Mouse (Mus musculus) thymus, postnatal 0 days (tissue): ENCODE results near the gene Exoc8. TPM values are rescaled to one million over a fixed set of nuclear protein-coding genes. Genes with fewer than 3 reads are reported as not detected.

Experiments used
- DNase-seq: peaks from one replicate; pipeline ENCODE4 v3.0.0-alpha.2; 2015; ENCODE audit warnings: low spot score
- polyA plus RNA-seq: library from polyadenylated mRNA; unstranded; fragments of >200 nt; fragmentation: Nextera tagmentation; extraction: Ambion mirVana; gene quantifications from 2 replicates; pipeline ENCODE4 v1.2.1, GENCODE M21; 2015

Exoc8 gene
- polyA plus RNA-seq: 7.0 and 9.2 TPM in 2 replicates

DNA sequence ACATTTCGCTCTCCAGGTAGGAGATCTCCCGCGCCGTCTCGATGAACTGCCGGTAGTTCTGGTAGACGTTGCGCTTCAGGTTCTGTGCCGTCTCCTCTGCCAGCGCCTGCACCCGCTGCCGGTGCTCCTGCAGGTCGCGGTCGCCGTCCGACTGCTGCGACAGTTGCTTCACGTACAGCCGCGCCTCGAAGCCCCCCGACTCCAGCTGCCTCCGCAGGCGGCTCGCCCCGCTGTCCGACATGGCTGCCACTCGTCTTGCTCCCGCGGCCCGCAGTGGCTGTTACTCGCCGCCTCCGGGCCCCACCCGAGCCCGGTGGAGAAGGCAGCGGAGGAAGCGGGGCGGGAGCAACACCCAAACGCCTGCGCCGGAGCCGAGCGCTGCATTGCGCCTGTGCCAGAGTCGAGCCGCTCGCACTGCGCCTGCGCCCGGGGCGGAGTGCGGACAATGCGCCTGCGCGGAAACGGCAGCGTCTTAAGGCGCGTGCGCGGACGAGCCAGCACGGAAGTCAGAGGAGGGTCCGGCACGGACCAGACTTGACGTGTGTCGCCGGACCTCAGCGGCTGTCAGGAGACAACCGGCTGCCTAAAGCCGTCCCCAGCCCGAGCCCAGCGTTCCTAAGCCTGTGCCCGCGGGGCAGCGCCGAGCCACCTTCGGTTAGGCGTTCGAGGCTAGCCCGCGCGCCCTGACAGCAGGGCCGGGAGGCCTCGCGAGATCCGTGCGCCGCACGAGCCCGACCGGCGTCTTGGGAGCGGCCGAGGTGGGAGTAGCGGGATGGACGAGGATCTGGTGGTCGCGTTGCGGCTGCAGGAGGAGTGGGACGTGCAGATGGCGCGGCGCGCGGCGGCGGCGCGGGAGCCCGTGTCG, at the start of gene Exoc8, which contains the start of gene Sprtn:
Gene Exoc8 (minus strand): TSS at position 320 of the 865 bp plus-strand sequence.
Gene Sprtn (plus strand): TSS at position 501 of the 865 bp plus-strand sequence.
- DNase-seq: peak; percentile 98

DNA sequence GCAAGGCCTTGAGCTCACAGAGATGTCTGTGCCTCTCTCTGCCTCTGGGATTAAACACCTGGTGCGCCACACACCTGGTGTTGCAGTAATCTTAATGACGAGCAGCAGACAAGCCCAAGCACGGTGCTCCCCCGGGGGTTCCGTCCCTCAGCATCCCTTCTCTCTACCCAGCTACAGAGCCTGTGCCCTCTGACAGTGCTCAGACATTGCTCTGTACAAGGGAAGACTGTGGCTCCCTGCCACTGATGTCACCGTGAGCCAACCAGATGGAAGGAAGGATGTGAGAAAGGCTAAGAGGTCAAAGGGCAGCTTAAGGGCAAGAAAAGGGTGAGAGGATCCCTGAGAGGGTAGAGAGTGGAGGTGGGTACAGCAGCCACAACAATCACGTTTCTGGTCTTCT, 46.9 kb upstream of the Exoc8 start:
- DNase-seq: no peak

DNA sequence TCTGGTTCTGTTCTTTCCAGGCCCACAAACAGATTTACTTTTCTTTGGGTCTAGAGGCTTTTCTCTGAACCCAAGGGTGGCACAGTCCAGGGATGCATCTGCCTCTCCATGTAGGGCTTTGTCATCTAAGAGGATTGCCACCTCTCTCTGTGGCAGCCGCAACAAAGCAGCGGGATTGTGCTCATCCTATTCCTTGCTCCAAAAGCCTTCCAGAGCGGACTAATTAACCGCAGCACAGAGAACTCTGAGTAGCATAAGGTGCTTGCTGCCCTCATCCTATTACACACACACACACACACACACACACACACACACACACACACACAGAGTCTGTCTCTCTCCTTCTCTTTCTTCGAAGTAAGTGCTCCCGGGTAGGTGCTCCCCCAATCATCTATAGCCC, 46.3 kb upstream of the Exoc8 start:
- DNase-seq: no peak

DNA sequence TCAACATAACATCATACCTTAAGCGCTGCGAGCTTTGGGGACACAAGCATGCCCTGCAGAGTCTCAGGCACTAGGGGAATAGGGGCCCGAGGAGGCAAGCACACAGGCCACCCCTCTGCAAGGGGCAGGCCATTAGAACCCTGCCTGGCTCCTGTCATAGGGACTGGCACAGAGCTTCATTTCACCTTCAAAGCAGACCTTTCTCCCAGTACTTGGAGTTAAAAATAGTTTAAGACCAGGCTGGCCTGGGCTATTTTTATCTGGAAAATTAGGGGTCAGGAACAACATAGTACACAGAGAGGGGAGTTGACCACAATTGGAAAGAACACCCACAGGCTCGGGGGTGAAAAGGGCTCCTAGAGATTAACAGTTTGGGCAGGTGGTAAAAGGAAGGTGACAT, 39.8 kb upstream of the Exoc8 start:
- DNase-seq: no peak

DNA sequence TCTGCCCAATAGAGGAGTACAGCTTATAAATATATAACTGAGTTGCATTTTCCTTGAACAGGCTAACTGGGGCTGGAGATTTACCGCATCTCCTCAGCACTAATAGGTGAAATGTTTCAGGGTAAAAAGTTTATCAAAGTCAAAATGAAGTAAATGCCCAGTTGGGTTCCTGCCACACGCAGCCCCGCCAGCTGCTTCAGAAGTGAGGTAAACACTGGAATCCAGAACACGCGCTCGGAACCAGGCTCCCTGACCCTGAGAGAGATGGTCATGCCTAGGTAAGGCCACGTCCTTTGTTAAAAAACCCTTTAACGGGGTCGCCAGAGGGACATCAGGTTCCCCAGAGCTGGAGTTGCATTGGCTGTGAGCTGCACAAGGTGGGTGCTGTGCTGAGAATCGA, 39.2 kb upstream of the Exoc8 start:
- DNase-seq: no peak

DNA sequence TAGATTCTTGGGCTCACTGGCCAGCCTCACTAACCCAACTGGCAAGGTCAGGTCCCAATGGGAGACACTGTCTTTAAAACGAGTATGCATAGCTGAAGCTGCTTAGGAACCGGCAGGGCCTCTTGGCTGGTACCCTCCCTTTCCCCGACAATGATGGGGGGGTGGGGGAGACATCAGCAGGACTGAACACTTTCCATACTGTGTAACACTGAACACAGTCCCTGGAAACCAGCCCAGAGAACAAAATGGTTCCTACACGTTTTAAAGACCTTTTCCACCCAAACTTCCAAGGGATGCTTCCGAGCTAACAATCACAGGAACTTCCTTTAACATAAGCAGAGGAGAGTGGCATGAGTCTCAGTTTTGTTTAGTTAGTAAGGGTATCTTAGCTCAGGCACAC, 37.6 kb upstream of the Exoc8 start:
- no peak for DNase-seq

DNA sequence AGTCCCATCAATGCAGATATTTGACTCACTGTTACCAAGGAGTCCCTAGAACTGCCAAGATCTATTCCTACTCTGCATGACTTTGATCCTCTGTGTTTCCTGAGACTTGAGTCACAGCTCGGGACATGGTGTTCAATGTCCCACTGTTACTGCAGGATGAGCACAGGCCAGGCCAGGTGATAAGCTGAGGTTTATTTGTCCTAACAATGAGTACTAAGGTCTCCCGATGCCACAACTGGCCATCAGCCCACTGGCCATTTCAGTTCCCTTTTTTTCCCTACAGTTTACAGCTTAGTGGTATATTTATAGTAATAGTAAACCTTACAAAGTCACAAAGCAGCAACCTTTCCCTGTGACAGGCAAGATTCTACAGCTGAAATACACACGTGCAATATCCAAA, 34.9 kb upstream of the Exoc8 start:
- DNase-seq: no peak

DNA sequence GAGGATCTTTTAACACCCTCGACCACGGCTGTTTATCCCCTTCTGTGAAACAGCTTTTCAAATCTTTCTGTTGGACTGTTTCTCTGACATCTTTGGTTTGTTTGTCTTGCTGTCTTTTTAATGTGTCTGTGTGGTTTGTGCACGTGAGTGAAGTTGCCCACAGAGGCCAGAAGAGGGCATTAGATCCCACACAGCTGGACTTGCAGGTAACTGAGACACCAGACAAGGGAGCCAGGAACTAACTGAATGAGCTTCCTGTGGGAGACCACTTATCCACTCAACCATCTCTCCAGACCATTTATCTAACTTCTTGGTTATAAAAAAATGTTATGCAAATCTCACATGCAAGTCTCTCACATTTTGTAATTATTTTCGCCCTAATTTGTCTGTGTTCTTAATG, 33.1 kb upstream of the Exoc8 start:
- DNase-seq: peak; percentile 37

DNA sequence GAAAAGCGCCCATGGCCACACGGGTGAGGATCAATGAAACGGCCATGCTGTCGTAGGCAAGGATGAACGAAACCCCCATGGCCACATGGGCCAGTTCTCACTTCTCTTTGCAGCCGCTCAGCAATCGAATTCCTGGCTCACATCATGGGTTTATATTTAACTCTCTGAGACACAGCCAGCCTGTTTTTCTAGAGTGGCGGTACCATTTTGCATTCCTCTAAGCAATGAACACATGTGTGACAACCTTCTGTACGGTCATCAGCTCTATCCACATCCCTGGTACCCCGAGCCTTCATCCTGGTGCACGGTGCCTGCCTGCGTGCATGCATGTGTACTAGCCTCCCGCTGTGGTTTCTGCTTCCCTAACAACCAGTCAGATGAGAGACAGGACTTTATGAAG, 32.6 kb upstream of the Exoc8 start:
- no peak for DNase-seq

DNA sequence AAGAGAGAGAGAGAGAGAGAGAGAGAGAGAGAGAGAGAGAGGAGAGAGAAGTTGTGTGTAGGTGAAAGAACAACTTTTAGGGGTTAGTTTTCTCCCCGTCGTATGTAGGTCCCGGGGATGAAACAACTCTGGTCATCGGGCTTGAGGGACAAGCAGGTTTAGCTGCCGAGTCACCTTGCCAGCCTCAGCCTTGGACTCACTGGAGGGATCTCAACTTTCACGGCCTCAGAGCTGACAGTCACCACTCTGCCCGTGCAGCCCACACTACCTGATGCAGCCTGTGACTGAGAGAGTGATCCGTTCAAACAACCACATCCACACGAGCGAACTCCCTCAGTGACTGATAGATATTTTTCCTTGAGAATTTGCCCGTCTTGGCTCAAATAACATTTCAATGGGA, 31.5 kb upstream of the Exoc8 start:
- no peak for DNase-seq

DNA sequence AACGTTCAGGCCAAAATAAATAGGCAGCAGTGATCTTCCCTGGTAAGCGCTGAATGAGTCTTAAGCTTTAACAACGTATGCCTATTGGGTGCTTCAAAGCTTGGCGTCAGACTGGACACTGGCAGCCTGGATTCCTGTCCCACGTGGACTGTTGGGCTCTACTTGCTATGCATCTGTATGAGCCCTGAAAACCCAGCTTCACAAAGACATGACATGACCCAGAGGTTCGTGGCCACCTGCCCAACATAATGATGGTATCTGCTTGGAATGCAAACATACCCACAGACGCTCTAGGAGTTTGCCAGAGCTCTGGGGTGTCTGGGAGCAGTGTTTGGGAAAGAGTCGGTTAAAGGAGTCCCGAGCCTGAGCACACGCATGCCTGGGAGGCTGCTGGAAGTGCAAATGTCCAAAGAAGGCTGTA, 28.9 kb upstream of the Exoc8 start:
- no peak for DNase-seq

DNA sequence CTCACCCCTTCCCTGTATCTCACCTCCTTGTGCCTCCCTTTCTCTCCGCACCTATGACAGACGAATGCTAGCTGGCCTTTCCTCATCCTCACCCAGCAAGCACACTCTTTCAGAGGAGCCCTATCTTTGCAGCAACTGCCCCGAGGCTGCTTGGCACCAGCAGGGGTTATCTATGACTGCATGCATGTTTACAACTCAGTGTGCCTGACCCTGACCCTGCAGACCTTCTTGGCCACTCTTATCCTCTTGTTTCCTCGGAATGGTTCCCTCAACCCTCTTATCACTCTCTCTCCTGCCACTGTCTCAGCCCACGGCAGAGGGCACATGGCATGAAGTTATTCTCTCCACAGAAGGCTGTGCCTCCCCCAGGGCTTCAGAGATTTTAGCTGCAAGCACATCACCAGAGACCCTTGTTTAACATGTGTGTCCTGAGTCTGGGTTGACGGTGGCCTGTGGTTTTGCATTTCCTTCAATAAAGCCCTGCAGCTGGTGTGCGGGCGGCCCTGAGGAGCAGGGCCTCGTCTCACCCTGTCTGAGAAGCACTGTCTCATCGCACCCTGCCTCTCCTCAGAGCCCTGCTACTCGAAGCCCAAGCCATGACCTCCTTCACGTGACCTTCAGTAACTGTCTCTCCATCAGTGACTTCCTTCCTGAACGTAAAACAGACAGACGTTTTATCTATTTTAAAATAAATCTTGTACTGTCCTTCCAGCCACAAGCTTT, 28.2 kb upstream of the Exoc8 start:
- DNase-seq: peak; percentile 53

DNA sequence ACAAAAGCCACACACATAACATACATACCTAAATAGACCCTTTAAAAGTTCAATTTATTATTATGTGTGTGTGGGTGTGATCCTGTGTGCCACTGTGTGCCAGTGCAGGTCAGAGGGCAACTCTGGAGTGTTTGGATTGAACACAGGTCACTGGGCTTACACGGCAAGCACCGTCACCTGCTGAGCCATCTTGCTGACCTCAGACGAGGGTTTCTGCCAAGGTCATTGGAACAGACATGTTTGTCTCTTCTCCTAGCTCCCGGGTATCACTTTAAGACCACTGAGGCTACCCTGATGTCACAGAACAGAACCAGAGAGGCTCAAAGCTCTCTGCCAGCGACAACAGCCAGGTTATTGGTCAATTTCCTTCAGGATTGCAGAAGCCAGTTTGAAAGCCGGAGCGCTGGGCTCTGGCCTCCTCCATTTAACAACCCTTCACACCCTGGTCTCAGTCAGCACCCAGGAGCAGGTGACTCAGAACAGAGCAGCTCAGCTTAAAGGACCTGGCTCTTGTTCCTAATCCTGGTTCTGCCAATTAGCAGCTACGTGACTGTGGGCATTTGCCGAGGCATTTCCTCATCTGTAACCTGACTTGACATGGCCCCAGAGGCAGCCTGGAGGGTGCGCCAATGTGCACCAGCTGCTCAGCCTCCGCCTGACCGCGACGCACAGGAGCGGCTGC, 26.6 kb upstream of the Exoc8 start:
- DNase-seq: no peak

DNA sequence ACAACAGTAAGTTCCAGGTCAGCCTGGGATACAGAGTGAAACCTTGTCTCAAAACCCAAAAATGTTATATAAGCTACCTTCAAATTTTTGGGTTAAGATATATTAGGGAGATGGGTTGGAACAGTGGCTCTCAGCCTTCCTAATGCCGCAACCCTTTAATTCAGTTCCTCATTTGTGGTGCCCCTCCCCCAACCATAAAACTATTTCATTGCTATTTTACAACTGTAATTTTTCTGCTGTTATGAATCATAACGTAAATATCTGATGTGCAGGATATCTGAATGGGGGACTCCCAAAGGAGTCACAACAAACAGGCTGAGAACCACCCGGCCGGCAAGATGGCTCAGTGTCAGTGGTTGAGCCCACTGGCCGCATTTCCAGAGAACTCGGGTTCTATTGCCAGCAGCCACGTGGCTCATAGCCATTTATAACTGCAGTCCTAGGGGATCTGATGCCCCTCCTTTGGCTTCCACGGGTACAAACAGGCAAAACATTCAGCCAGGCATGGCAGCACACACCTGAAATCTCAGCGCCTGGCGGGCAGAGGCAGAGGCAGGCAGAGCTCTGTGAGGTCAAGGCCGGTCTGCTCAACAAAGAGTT, 25.1 kb upstream of the Exoc8 start:
- no peak for DNase-seq

DNA sequence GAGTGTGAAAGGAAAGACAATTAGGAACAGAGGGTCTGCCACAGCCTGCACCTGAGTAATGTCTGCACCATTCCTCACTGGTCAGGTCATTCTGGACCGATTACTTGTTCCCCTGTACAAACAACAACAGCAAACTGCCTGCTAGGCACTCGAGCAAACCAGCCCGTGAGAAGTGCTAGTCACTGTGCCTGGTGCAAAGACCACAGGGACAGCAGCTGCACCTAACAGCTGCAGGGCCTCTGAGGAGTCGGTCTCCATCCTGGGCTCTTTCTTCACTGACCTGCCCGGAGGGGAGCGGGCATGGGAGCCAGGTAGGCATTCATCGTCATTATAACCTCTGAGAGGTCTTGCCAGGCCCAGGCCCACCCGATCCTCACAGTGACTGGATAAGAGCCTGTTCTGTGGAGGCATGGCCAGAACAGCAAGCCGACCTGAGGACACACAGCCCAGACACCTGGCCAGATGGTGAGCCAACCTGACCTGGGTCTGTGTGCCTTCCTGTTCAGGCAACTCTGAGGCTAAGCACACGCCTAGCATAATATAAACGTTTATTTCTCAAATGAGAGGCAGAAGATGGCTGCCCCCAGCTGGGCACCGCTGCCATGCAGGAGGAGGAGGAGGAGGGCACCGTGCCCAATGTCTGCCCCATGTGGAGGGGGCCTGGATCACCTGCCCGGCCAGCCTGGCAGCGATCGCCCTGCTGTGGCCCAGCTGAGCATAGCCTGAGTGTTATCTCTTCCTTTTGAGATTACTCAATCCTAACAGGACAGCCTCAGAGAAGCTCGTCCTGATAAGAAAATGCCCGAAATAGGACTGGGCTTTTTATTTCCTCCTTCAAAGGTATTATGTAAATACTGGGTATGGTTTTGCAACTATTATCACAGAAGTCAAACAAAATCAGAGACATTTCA, 24.1 kb upstream of the Exoc8 start:
- DNase-seq: no peak

DNA sequence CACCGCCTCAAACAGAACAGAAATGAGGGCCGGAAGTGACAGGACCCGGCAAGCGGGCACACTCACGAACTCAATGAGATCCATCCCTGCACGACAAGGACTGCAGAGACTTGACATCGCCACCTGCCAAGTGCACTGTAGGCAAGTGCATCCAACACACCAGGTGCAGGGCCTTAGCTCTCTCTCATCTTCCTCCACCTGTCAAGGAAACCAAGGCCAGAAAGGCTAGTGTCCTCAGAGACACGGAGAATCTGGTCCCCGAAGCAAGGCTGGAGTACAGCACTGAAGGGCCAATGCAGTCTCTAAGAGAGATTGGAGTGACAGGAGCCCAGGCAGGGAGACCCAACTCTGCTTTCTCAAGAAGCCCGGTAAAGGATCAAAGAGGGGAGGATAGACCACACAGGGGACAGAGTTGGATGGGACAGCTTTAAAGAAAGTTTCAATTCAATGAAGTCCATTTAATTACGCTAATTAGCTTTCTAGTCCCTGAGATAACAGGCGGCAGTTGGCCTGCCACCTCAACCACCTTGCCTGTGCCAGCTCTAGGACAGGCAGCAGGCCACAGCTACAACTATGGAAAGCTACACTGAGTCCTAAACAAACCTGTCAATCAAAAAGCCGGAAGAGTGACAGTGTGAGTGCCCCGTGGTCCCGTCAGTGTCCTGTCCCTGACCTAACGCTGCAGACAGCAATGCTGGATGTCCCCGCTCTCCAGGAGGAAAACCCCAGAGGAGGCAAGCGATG, 20.4 kb upstream of the Exoc8 start:
- no peak for DNase-seq

DNA sequence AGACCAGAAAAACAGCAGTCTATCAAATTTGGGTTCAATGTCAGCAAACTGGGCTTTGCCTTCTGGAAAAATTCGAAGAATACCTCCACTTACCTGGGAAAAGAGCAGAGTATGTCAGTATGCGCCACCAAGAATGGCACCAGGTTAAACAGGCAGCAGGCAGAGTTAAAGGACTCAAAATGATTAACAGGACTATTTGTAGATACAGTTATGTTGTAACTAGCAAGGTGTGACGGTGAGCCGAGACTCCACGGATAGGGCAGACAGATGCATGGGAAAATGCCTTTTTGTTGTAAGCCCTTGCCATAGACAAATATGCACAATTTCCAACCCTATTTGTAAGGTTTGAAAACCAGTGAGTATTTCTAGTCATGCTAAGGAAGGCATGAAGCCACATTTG, 16.6 kb upstream of the Exoc8 start:
- no peak for DNase-seq

DNA sequence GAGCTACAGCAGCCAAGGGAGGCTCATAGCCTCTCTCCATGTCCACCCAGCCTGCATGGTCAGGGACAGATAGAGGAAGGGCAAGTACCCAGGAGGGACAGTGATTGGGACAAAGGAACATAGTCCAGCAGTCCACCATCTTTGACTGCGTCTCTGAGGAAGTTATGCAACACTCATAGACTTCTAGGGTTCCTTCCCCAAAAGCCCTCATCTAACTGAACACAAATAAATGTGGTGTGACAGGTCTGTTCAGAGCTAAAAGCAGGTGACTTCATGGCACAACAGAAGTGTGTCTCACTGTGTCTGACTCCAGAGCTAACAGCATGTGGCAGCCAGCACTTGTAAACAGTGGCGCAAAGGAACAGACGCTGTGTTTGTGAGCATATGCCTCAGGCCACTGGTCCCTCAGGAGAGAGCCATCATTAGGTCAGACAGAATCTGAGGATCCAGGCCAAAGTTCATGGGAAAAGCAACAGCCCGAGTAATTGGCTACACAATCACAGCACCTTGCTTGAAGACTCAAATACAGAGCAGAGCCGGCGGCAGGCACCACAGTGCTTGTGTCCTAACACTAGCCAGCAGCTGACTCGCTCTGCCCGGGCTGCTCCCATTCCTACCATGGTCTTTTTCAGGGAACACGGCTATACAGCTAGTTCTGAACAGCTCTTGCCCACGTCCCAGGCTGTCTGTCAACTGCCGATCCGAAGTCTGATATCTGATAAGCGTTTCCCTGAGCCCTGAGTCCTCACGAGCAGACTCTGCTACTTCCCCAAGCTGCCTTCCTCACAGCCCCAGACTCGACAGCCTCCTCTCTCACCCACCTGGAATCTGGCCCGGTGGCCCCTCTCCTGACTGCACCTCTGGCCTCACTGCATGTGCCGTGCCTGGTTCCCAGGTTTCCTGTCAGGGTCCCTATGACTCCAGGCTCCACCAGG, 14.7 kb upstream of the Exoc8 start:
- DNase-seq: no peak

DNA sequence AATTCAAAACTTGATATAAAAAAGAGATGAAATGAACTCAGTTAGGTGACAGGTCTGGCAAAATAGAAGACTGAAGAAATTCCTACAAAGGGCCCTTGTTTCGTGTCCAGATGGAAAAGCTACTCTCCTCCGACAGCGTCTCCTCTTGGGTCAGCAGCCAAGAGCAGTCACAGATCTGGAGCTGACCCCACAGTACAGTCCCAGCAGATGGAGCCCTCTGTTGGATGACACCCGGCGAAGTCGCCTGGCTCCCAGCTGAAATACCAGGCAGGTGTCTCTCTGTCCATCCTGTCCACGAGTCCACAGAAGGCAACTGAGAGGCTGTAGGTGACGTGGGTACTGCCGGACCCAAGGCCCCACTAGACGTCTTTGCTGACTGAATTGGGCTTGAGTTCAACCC, 12.8 kb upstream of the Exoc8 start:
- DNase-seq: no peak
